Mouse (Mus musculus) forebrain, postnatal 0 days (tissue): Measurements from ENCODE around the gene Serping1. TPM values are rescaled to one million over a fixed set of nuclear protein-coding genes. Genes with fewer than 3 reads are reported as not detected.
A peak's percentile ranks its signal among the peaks of the same experiment; 100 is the strongest.

Experiments used
- ATAC-seq: fragments of 200-750 bp; cut with Nextera tagmentation; 2 replicates; pipeline ENCODE4 v1.8.0; 2017; ENCODE audit warnings: mild to moderate bottlenecking, moderate library complexity
- DNase-seq: peaks from one replicate; pipeline ENCODE4 v3.0.0-alpha.2; 2015
- H3K27ac ChIP-seq: fragments of 300-500 bp; sonication (generic); 2 replicates; pipeline ENCODE4 v1.5.1; 2014; ENCODE audit warnings: low read depth, mild to moderate bottlenecking, antibody characterized with exemption, low read length, moderate library complexity, mixed read lengths
- H3K27me3 ChIP-seq: fragments of 300-500 bp; sonication (generic); 2 replicates; pipeline ENCODE4 v1.6.1; 2014; ENCODE audit warnings: mild to moderate bottlenecking, low read length, mixed read lengths; ENCODE audit not compliant: insufficient read depth
- H3K36me3 ChIP-seq: fragments of 300-500 bp; sonication (generic); 2 replicates; pipeline ENCODE4 v1.6.1; 2014; ENCODE audit warnings: mild to moderate bottlenecking, moderate library complexity; ENCODE audit not compliant: insufficient read depth
- H3K4me1 ChIP-seq: fragments of 300-500 bp; sonication (generic); 2 replicates; pipeline ENCODE4 v1.6.1; 2014; ENCODE audit warnings: antibody characterized with exemption; ENCODE audit not compliant: insufficient read depth
- H3K4me2 ChIP-seq: fragments of 300-500 bp; sonication (generic); 2 replicates; pipeline ENCODE4 v1.6.1; 2014; ENCODE audit warnings: low read depth, mild to moderate bottlenecking, moderate library complexity
- H3K4me3 ChIP-seq: fragments of 300-500 bp; sonication (generic); 2 replicates; pipeline ENCODE4 v1.5.1; 2014; ENCODE audit warnings: low read depth, low read length, mixed read lengths
- H3K9ac ChIP-seq: fragments of 300-500 bp; sonication (generic); 2 replicates; pipeline ENCODE4 v1.6.1; 2014; ENCODE audit warnings: mild to moderate bottlenecking
- H3K9me3 ChIP-seq: fragments of 300-500 bp; sonication (generic); 2 replicates; pipeline ENCODE4 v1.6.1; 2016; ENCODE audit warnings: low read length
- CTCF ChIP-seq: sonication (generic); IDR thresholded peaks from 2 replicates; pipeline ENCODE4 v1.5.1; 2016; ENCODE audit warnings: antibody characterized with exemption, control low read depth, low read depth
- WGBS: fragments of 180-500 bp; shearing (Covaris S2); extraction: QIAGEN DNeasy Blood & Tissue Kit; methylation state at CpG from one replicate; pipeline ENCODE4 v1.1.7; 2014; 5-methylcytosine and 5-hydroxymethylcytosine counted together
- polyA plus RNA-seq: library from polyadenylated mRNA; unstranded; fragments of >200 nt; fragmentation: Nextera tagmentation; extraction: Ambion mirVana; gene quantifications from 2 replicates; pipeline ENCODE4 v1.2.1, GENCODE M21; 2015
- total RNA-seq: library from RNA; depleted of rRNA; stranded (reverse); fragments of >200 nt; gene quantifications from 2 replicates; pipeline ENCODE4 v1.2.3, GENCODE M21; 2014

The Serping1 gene
- total and polyA plus RNA-seq, 2 experiments from 2014 or later, result 19.2 to 24.8 TPM

- peak within 1 kb of the TSS; percentile 92 for H3K4me2 ChIP-seq
- H3K9ac ChIP-seq, result peak within 1 kb of the TSS; percentile 43
- no peak within 1 kb of the TSS for H3K27ac ChIP-seq
- no peaks in the 10 kb centered on the region for H3K4me1 ChIP-seq
- no peaks in the 10 kb centered on the region for H3K9me3 ChIP-seq
- DNase-seq (peak; percentile 47), ATAC-seq (peak; percentile 56)
- 0% methylated on average over 19 of the region's 21 CpGs for WGBS
- no peaks in the 10 kb centered on the region for H3K36me3 ChIP-seq
- no peak for TF ChIP-seq CTCF
- peak within 1 kb of the TSS; percentile 52 for H3K4me3 ChIP-seq
- H3K27me3 ChIP-seq, result no peaks in the 10 kb centered on the region
Observed at GRCm38 (mm10) chr2:84798493-84798921, 23.3 kb upstream of the Serping1 start, which contains the start of gene Ube2l6. Ube2l6 (plus strand) TSS chr2:84798828.

DNA sequence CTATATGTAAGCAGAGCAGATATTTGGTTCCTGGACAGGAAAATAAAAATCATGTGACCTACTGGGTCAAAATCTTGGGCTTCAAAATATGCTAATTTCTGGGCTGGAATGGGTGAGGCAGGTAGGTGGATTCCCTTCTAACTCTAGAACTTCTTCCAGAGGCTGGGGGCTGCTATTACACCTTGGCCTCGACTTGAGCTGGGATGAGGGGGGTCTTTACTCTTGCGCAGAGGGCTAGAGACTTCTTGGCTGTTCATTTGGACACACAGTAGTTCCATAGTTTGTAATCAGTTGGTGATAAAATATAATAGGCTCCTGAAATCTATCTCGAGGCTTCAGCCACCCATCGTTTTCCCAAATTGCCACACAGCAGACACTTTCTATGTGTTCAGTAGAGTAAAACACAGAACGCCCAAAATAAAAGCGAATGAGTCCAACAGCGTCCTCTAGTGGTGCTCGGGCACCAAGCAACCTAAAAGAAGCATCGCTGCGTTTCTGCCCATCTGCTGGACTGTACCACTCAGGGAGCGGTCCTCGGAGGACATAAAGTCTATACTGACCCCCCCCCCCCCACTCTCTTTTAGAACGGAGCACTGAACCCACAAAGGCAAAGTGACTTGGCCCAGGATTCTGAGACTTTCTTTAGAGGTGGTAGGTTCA lies 22.7 kb upstream of the Serping1 start:
- peak; percentile 86 for ATAC-seq
- Histone ChIP-seq H3K36me3 (no peaks in the 10 kb centered on the region), H3K9me3 (no peaks in the 10 kb centered on the region), H3K4me2 (peak overlapping the region; percentile 92), H3K4me1 (no peaks in the 10 kb centered on the region), H3K9ac (peak overlapping the region; percentile 43), H3K4me3 (peak overlapping the region; percentile 52), H3K27me3 (no peaks in the 10 kb centered on the region), H3K27ac (no peak overlapping the region)
- peak; percentile 91 for DNase-seq
- WGBS, result 7% methylated on average over 13 of the region's 13 CpGs
- TF ChIP-seq CTCF, result peak; percentile 89

DNA sequence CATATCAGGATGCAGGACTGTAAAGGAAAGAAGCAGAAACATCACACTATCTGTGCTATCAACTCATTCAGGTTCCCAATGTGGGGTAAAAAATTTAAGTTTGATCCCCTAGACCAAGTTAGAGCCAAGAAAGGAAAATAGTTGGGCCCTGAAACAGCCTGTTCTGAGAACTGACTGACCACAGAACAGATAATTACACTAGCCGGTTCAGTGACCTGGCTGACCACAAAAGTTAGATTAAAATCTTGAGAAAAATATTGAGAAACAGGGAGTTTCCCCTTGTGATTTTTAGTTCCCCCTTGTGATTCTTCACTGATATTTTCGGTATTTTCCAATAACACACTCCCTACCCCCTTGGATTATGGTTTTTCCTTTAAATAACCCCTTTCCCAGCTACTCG lies 18.6 kb upstream of the Serping1 start:
- Histone ChIP-seq H3K9ac (no peak overlapping the region), H3K36me3 (no peaks in the 10 kb centered on the region)
- ATAC-seq, result no peak

DNA sequence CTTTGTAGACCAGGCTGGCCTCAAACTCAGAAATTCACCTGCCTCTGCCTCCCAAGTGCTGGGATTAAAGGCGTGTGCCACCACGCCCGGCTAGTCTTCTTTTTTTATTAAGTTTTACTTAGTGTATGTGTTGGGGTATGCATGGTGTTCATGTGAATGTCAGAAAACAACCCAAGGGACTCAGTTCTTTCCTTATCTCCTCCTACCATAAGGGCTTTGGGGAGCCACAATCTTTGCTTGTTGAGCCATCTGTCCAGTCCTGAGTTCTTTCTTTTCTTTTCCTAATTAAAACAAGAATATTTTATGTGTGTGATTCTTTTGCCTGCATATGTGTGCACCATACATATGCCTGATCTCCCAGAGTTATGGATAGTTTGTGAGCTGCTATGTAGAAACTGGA lies 17.9 kb upstream of the Serping1 start:
- Histone ChIP-seq H3K27ac (no peak overlapping the region), H3K4me1 (no peaks in the 10 kb centered on the region), H3K4me2 (no peak overlapping the region), H3K4me3 (no peak overlapping the region), H3K9ac (no peak overlapping the region), H3K36me3 (no peaks in the 10 kb centered on the region), H3K27me3 (no peaks in the 10 kb centered on the region), H3K9me3 (no peaks in the 10 kb centered on the region)
- WGBS, result 91% methylated on average over 3 of the region's 3 CpGs
- ATAC-seq (no peak), DNase-seq (no peak)
- TF ChIP-seq CTCF, result no peak

More for the DNA sequence above, 18.6 kb upstream of the Serping1 start:
- no peaks in the 10 kb centered on the region for H3K4me1 ChIP-seq
- DNase-seq, result no peak
- no peaks in the 10 kb centered on the region for H3K27me3 ChIP-seq
- no peaks in the 10 kb centered on the region for H3K9me3 ChIP-seq
- TF ChIP-seq CTCF, result no peak
- no peak overlapping the region for H3K27ac ChIP-seq
- 82% methylated on average over 3 of the region's 3 CpGs for WGBS
- H3K4me2 ChIP-seq, result no peak overlapping the region
- no peak overlapping the region for H3K4me3 ChIP-seq

GRCm38 (mm10) chr2:84792516-84792915 lies 17.3 kb upstream of the Serping1 start:
- H3K9me3 ChIP-seq, result no peaks in the 10 kb centered on the region
- H3K4me3 ChIP-seq, result no peak overlapping the region
- 88% methylated on average over 3 of the region's 3 CpGs for WGBS
- no peak for TF ChIP-seq CTCF
- DNase-seq, result no peak
- ATAC-seq, result no peak
- no peak overlapping the region for H3K4me2 ChIP-seq
- H3K27ac ChIP-seq, result no peak overlapping the region
- H3K36me3 ChIP-seq, result no peaks in the 10 kb centered on the region
- no peaks in the 10 kb centered on the region for H3K27me3 ChIP-seq
- H3K9ac ChIP-seq, result no peak overlapping the region
- H3K4me1 ChIP-seq, result no peaks in the 10 kb centered on the region

GRCm38 (mm10) chr2:84790418-84790817 lies 15.2 kb upstream of the Serping1 start:
- Histone ChIP-seq H3K4me1 (no peaks in the 10 kb centered on the region), H3K27ac (no peak overlapping the region), H3K4me2 (no peak overlapping the region), H3K36me3 (no peaks in the 10 kb centered on the region), H3K9ac (no peak overlapping the region), H3K27me3 (no peaks in the 10 kb centered on the region), H3K9me3 (no peaks in the 10 kb centered on the region), H3K4me3 (no peak overlapping the region)
- WGBS, result 58% methylated on average over 9 of the region's 9 CpGs
- TF ChIP-seq CTCF, result no peak
- ATAC-seq (no peak), DNase-seq (no peak)

DNA sequence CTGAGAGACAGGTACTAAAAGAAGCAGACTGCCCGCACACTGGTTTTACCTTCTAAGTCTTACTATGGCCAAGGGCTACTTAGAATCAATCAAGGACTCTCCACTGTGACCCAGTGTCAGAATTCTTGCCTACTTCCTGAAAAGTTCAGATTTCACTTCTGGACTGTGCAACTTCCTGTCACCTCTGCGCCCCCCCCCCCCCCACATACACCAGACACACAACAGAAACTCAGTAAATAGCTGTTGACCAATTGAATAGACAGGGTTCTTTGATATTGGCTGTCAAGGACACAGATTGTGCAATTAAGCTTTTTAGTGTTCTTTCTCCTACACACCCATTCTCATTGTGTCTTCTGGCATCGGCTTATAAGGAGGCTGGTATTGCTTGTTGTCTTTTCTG lies 13.1 kb upstream of the Serping1 start:
- no peaks in the 10 kb centered on the region for H3K27me3 ChIP-seq
- 89% methylated on average over 3 of the region's 3 CpGs for WGBS

More for the DNA sequence above, 13.1 kb upstream of the Serping1 start:
- ATAC-seq, result no peak
- Histone ChIP-seq H3K36me3 (no peaks in the 10 kb centered on the region), H3K9me3 (no peaks in the 10 kb centered on the region), H3K4me1 (no peaks in the 10 kb centered on the region), H3K4me2 (no peak overlapping the region), H3K9ac (no peak overlapping the region), H3K27ac (no peak overlapping the region), H3K4me3 (no peak overlapping the region)
- DNase-seq, result no peak
- no peak for TF ChIP-seq CTCF
